Mouse (Mus musculus) intestine, postnatal 0 days (tissue): ENCODE data around the gene Fam221b. TPM values are rescaled to one million over a fixed set of nuclear protein-coding genes. Genes with fewer than 3 reads are reported as not detected.

ENCODE experiments used
- ATAC-seq: fragments of 200-750 bp; cut with Nextera tagmentation; 2 replicates; pipeline ENCODE4 v1.8.0; 2017; ENCODE audit warnings: mild to moderate bottlenecking, moderate TSS enrichment, moderate library complexity
- H3K27ac ChIP-seq: fragments of 300-500 bp; sonication (generic); 2 replicates; pipeline ENCODE4 v1.5.1; 2014; ENCODE audit warnings: mild to moderate bottlenecking, low read depth, low read length, moderate library complexity
- H3K27me3 ChIP-seq: fragments of 300-500 bp; sonication (generic); replicated peaks from 2 replicates; pipeline ENCODE4 v1.6.1; 2014; ENCODE audit warnings: low read length, mixed read lengths; ENCODE audit not compliant: control insufficient read depth, insufficient read depth
- H3K36me3 ChIP-seq: fragments of 300-500 bp; sonication (generic); 2 replicates; pipeline ENCODE4 v1.6.1; 2014; ENCODE audit warnings: mild to moderate bottlenecking, moderate library complexity; ENCODE audit not compliant: control insufficient read depth, insufficient read depth
- H3K4me1 ChIP-seq: fragments of 300-500 bp; sonication (generic); replicated peaks from 2 replicates; pipeline ENCODE4 v1.6.1; 2014; ENCODE audit warnings: antibody characterized with exemption, low read length, mixed read lengths; ENCODE audit not compliant: control insufficient read depth, insufficient read depth
- H3K4me2 ChIP-seq: fragments of 300-500 bp; sonication (generic); replicated peaks from 2 replicates; pipeline ENCODE4 v1.6.1; 2014; ENCODE audit warnings: low read depth, mild to moderate bottlenecking, moderate library complexity
- H3K4me3 ChIP-seq: fragments of 300-500 bp; sonication (generic); 2 replicates; pipeline ENCODE4 v1.5.1; 2014; ENCODE audit warnings: low read depth, low read length
- H3K9ac ChIP-seq: fragments of 300-500 bp; sonication (generic); 2 replicates; pipeline ENCODE4 v1.6.1; 2014; ENCODE audit warnings: mild to moderate bottlenecking, low read depth, low read length
- H3K9me3 ChIP-seq: fragments of 300-500 bp; sonication (generic); 2 replicates; pipeline ENCODE4 v1.6.1; 2016; ENCODE audit warnings: mixed run types; ENCODE audit not compliant: control insufficient read depth
- CTCF ChIP-seq: sonication (generic); IDR thresholded peaks from 2 replicates; pipeline ENCODE4 v1.5.1; 2016; ENCODE audit warnings: low read depth, mild to moderate bottlenecking, control low read depth, antibody characterized with exemption, moderate library complexity
- WGBS: fragments of 180-500 bp; shearing (Covaris S2); extraction: QIAGEN DNeasy Blood & Tissue Kit; methylation state at CpG from one replicate; pipeline ENCODE4 v1.1.7; 2014; 5-methylcytosine and 5-hydroxymethylcytosine counted together
- polyA plus RNA-seq: library from polyadenylated mRNA; unstranded; fragments of >200 nt; fragmentation: Nextera tagmentation; extraction: Ambion mirVana; gene quantifications from 2 replicates; pipeline ENCODE4 v1.2.1, GENCODE M21; 2015

Fam221b gene
- polyA plus RNA-seq, 1 experiment from 2014 or later, result 6.0 TPM

DNA sequence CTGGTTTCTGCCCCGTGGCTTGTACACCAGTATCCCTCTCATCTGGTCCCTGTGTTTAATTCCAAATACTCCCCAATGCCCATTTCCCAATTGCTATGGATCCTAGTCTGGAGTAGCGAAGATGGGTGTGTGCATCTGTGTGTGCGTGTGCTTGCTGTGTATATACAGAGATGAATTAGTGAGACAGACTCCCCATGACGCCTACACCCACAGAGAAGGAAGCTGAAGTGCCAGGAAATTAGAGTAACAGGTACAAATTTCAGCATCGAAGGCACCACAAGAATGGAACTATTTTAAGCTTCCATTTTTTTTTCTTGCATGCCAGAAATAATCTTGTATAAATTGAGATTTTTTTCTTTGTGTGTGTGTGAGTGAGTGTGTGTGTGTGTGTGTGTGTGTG is 22.1 kb upstream of the Fam221b start:
- 75% methylated on average over 5 of the region's 5 CpGs for WGBS
- no peak overlapping the region for H3K4me3 ChIP-seq
- H3K27me3 ChIP-seq, result no peaks in the 10 kb centered on the region
- no peaks in the 10 kb centered on the region for H3K4me1 ChIP-seq
- no peak overlapping the region for H3K4me2 ChIP-seq
- no peak overlapping the region for H3K9ac ChIP-seq
- no peaks in the 10 kb centered on the region for H3K9me3 ChIP-seq
- H3K36me3 ChIP-seq, result no peaks in the 10 kb centered on the region
- no peak overlapping the region for H3K27ac ChIP-seq
- no peak for ATAC-seq
- TF ChIP-seq CTCF, result no peak

GRCm38 (mm10) chr4:43690021-43690420 is 21.1 kb upstream of the Fam221b start:
- H3K27ac ChIP-seq, result no peak overlapping the region
- no peak for ATAC-seq
- no peaks in the 10 kb centered on the region for H3K9me3 ChIP-seq
- no peaks in the 10 kb centered on the region for H3K27me3 ChIP-seq
- H3K36me3 ChIP-seq, result no peaks in the 10 kb centered on the region; the same call in 1 of the 2 replicates
- H3K9ac ChIP-seq, result no peak overlapping the region
- TF ChIP-seq CTCF, result no peak
- WGBS, result 91% methylated on average over 17 of the region's 17 CpGs
- H3K4me1 ChIP-seq, result no peaks in the 10 kb centered on the region
- H3K4me2 ChIP-seq, result no peak overlapping the region
- no peak overlapping the region for H3K4me3 ChIP-seq

GRCm38 (mm10) chr4:43679416-43680043 is 10.6 kb upstream of the Fam221b start:
- Histone ChIP-seq H3K4me2 (no peak overlapping the region), H3K9me3 (no peaks in the 10 kb centered on the region), H3K36me3 (no peaks in the 10 kb centered on the region), H3K27ac (no peak overlapping the region), H3K4me3 (no peak overlapping the region), H3K4me1 (no peaks in the 10 kb centered on the region), H3K9ac (no peak overlapping the region), H3K27me3 (no peaks in the 10 kb centered on the region)
- TF ChIP-seq CTCF, result no peak
- no peak for ATAC-seq
- WGBS, result 88% methylated on average over 7 of the region's 7 CpGs

GRCm38 (mm10) chr4:43678541-43678940 is 9.6 kb upstream of the Fam221b start:
- no peak overlapping the region for H3K27ac ChIP-seq
- H3K36me3 ChIP-seq, result no peaks in the 10 kb centered on the region
- no peak for ATAC-seq
- H3K27me3 ChIP-seq, result no peaks in the 10 kb centered on the region
- no peak overlapping the region for H3K4me2 ChIP-seq
- 91% methylated on average over 6 of the region's 6 CpGs for WGBS
- TF ChIP-seq CTCF, result no peak
- no peaks in the 10 kb centered on the region for H3K9me3 ChIP-seq
- no peak overlapping the region for H3K9ac ChIP-seq
- H3K4me1 ChIP-seq, result no peaks in the 10 kb centered on the region
- H3K4me3 ChIP-seq, result no peak overlapping the region

GRCm38 (mm10) chr4:43675608-43676007 is 6.7 kb upstream of the Fam221b start:
- H3K27me3 ChIP-seq, result no peaks in the 10 kb centered on the region
- H3K4me1 ChIP-seq, result no peaks in the 10 kb centered on the region
- no peak for ATAC-seq
- no peak overlapping the region for H3K4me3 ChIP-seq
- WGBS, result 35% methylated on average over 4 of the region's 4 CpGs
- H3K9ac ChIP-seq, result no peak overlapping the region
- no peak for TF ChIP-seq CTCF
- no peaks in the 10 kb centered on the region for H3K9me3 ChIP-seq
- H3K36me3 ChIP-seq, result no peaks in the 10 kb centered on the region
- H3K27ac ChIP-seq, result no peak overlapping the region
- H3K4me2 ChIP-seq, result no peak overlapping the region

- H3K4me2 ChIP-seq, result no peak overlapping the region
- no peak overlapping the region for H3K9ac ChIP-seq
- no peaks in the 10 kb centered on the region for H3K9me3 ChIP-seq
- no peak for TF ChIP-seq CTCF
- no peak overlapping the region for H3K27ac ChIP-seq
- H3K27me3 ChIP-seq, result no peaks in the 10 kb centered on the region
- 41% methylated on average over 5 of the region's 5 CpGs for whole genome bisulfite sequencing
- H3K4me3 ChIP-seq, result no peak overlapping the region
- no peaks in the 10 kb centered on the region for H3K36me3 ChIP-seq
- peak; percentile 29; the same call in 1 of the 2 replicates for ATAC-seq
- no peaks in the 10 kb centered on the region for H3K4me1 ChIP-seq
These were observed 6.0 kb upstream of the Fam221b start for GRCm38 (mm10) chr4:43674974-43675373.
